Mouse (Mus musculus): ENCODE results near the gene Itpkc. TPM values are rescaled to one million over a fixed set of nuclear protein-coding genes. Genes with fewer than 3 reads are reported as not detected.
A peak's percentile ranks its signal among the peaks of the same experiment; 100 is the strongest.

Gene Itpkc
- polyA plus RNA-seq, 1 experiment: 4.1 TPM

DNA sequence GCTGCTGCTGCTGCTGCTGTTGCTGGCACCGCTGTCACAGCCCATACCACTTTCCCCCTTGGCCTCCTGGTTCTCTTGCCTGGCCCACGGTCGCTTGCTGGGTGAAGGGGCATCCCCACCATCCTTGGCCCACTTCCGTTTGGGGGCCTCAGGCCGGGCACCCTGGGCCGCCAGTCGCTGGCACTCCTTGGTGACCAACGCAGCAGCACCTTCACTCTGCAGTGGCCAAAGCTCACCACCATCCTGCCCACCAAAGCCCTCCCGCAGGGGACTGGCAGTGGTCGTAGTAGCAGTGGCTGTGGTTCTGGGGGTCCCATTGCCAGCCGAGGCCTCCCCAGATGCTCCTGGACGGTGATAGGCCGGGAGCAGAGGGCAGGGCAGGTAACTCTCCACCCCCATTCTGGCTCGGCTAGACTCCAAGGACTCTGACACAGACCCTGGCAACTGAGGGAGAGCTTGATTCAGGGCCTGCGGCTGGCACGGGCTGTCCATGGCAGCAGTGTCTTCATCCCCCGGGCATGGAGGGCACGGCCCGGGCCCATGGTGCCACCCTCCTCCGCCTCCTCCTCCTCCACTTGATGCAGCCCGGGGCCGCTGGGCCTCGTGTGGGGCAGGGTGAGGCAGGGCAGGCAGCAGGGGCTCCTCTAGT, 63.3 kb downstream of the Itpkc start:
- Histone ChIP-seq H3K4me1 (ENCODE audit: control insufficient read depth, insufficient read depth, low read length) (peaks cover 26% of the 10 kb centered on the region), H3K36me3 (ENCODE audit: control insufficient read depth, insufficient read depth, low read length) (no peaks in the 10 kb centered on the region; the same call in none of the 2 replicates), H3K4me3 (ENCODE audit: control insufficient read depth, low read depth, low read length) (peak overlapping the region; percentile 87), H3K27me3 (ENCODE audit: control insufficient read depth, insufficient read depth, low read length) (no peaks in the 10 kb centered on the region), H3K27ac (ENCODE audit: control insufficient read depth, insufficient read depth, low read depth, low read length) (peak overlapping the region; percentile 99)
- TF ChIP-seq CTCF (IDR thresholded peaks at IDR 0.05; ENCODE audit: control insufficient read depth, insufficient read depth, insufficient replicate concordance, low read depth, low read length): no peak
- peak; percentile 35 for TF ChIP-seq POLR2A (IDR thresholded peaks at IDR 0.05; ENCODE audit: control insufficient read depth, low read depth, low read length)

DNA sequence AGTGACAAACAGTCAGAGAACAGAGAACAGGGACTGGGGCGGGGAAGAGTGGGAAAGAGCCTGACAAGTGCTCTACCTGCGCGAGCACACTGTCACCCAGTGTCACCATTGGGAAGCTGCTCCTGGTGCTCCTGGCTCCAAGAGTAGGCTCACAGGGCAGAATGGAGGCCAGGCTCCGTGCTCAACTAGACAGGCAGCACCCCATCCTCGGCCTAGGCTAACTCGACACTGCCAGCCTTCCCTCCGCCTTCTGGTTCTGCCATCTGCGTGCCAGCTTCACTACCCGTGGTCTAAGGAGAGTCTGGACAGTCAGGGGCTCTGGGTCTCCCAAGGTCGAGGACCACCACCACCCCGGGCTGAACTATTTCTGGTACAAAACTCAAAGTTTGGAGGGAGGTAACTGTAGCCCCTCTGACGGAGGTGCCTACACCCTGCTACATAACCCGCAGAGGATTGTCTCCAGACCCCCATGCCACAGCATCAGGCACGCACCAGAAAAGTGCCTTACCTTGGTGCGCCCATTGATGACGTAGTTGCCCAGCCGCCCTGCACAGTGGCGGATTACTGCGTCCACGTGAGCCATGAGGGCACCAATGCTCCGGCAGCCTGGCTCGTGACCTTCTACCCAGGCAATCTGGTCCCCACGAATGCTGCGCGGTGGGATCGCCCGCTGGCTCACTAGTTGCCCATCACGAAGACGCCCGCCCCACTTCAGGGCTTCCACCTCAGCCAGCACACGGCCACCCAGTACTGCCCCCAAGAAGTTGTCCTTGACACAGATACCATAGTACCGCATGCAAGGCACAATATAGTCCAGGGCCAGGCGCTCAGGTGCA, 64.1 kb downstream of the Itpkc start:
- peak overlapping the region; percentile 87 for H3K4me3 ChIP-seq (ENCODE audit: control insufficient read depth, low read depth, low read length)
- peaks cover 2% of the 10 kb centered on the region for H3K36me3 ChIP-seq (ENCODE audit: control insufficient read depth, insufficient read depth, low read length)
- H3K27ac ChIP-seq (ENCODE audit: control insufficient read depth, insufficient read depth, low read depth, low read length): no peak overlapping the region
- H3K4me1 ChIP-seq (ENCODE audit: control insufficient read depth, insufficient read depth, low read length): peaks cover 27% of the 10 kb centered on the region
- no peaks in the 10 kb centered on the region for H3K27me3 ChIP-seq (ENCODE audit: control insufficient read depth, insufficient read depth, low read length)
- no peak for TF ChIP-seq CTCF (IDR thresholded peaks at IDR 0.05; ENCODE audit: control insufficient read depth, insufficient read depth, insufficient replicate concordance, low read depth, low read length)
- no peak for TF ChIP-seq POLR2A (IDR thresholded peaks at IDR 0.05; ENCODE audit: control insufficient read depth, low read depth, low read length)

DNA sequence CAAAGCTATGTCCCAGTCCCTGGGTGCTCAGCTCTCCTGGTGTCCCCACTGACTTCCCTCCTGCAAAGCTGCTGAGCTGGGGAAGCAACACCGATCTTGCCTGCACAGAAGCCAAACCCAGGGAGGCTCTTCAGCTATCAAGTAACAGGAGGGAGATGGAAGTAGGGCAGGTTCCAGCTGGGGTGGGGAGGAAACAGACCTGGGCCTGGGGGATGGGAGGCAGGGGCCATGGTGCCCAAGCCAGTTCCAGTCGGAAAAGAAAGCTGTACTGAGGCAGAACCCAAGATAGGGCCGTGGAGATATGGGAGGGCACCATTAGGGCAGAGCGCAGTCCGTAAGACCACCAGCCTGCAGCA, 65.0 kb downstream of the Itpkc start:
- TF ChIP-seq CTCF (IDR thresholded peaks at IDR 0.05; ENCODE audit: control insufficient read depth, insufficient read depth, insufficient replicate concordance, low read depth, low read length): no peak
- H3K36me3 ChIP-seq (ENCODE audit: control insufficient read depth, insufficient read depth, low read length): peaks cover 2% of the 10 kb centered on the region
- H3K4me3 ChIP-seq (ENCODE audit: control insufficient read depth, low read depth, low read length): no peak overlapping the region; the same call in 1 of the 2 replicates
- no peaks in the 10 kb centered on the region for H3K27me3 ChIP-seq (ENCODE audit: control insufficient read depth, insufficient read depth, low read length)
- H3K27ac ChIP-seq (ENCODE audit: control insufficient read depth, insufficient read depth, low read depth, low read length): no peak overlapping the region
- H3K4me1 ChIP-seq (ENCODE audit: control insufficient read depth, insufficient read depth, low read length): peaks cover 26% of the 10 kb centered on the region

DNA sequence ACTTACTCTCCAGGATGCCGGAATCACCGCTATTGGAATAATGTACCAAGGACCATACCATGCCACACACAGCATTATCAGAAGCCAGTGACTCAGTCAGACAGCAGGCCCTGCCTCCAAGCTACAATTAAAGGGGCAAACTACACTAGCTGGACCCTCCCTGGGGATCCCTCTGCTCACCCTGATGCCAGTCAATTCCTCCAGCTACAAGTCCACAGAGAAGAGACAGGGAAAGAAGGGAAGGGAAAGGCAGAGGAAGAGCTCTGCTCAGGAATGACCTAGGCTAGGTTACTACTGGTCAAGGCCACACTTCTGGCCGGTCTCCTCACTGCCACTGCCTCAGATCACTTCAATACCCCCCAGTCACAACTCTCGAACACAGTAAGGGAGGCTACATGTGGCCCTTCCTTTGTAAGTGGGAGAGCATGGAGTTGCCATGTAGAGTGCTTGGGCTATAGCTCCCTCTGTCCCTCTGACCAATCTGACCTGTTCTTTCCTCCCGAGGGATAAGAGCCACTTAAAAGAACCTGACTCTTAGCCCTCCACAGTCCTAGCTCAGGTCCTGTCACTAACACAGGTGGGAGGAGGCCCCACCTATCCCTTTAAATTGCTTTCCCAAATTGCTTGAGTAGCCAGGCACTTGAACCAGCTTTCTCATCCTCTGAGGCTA, 65.5 kb downstream of the Itpkc start:
- TF ChIP-seq CTCF (IDR thresholded peaks at IDR 0.05; ENCODE audit: control insufficient read depth, insufficient read depth, insufficient replicate concordance, low read depth, low read length) (no peak), POLR2A (IDR thresholded peaks at IDR 0.05; ENCODE audit: control insufficient read depth, low read depth, low read length) (no peak)
- Histone ChIP-seq H3K36me3 (ENCODE audit: control insufficient read depth, insufficient read depth, low read length) (peaks cover 2% of the 10 kb centered on the region), H3K27me3 (ENCODE audit: control insufficient read depth, insufficient read depth, low read length) (no peaks in the 10 kb centered on the region), H3K4me1 (ENCODE audit: control insufficient read depth, insufficient read depth, low read length) (peaks cover 24% of the 10 kb centered on the region), H3K27ac (ENCODE audit: control insufficient read depth, insufficient read depth, low read depth, low read length) (no peak overlapping the region), H3K4me3 (ENCODE audit: control insufficient read depth, low read depth, low read length) (no peak overlapping the region)

DNA sequence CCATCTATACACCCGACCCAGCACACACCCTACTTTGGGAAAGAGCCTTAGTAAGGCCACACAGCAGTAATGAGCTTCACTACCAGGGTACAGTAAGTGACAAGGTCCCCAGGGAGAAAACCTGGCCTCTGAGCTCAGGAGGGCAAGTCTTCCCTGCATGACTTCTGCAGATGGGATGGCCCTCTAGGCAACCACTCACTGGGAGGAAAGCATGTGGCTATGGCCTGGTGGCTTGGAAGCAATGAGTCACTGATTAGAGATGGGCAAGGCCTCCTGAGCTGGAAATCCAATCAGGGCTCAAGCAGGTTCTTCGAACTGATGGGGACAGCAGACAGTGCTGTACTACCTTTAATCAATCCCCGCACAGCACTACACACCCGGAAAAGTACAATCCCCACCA, 66.7 kb downstream of the Itpkc start:
- Histone ChIP-seq H3K27ac (ENCODE audit: control insufficient read depth, insufficient read depth, low read depth, low read length) (no peak overlapping the region), H3K4me1 (ENCODE audit: control insufficient read depth, insufficient read depth, low read length) (peaks cover 15% of the 10 kb centered on the region), H3K27me3 (ENCODE audit: control insufficient read depth, insufficient read depth, low read length) (no peaks in the 10 kb centered on the region), H3K4me3 (ENCODE audit: control insufficient read depth, low read depth, low read length) (no peak overlapping the region), H3K36me3 (ENCODE audit: control insufficient read depth, insufficient read depth, low read length) (peaks cover 2% of the 10 kb centered on the region)
- TF ChIP-seq POLR2A (IDR thresholded peaks at IDR 0.05; ENCODE audit: control insufficient read depth, low read depth, low read length) (no peak), CTCF (IDR thresholded peaks at IDR 0.05; ENCODE audit: control insufficient read depth, insufficient read depth, insufficient replicate concordance, low read depth, low read length) (no peak)

DNA sequence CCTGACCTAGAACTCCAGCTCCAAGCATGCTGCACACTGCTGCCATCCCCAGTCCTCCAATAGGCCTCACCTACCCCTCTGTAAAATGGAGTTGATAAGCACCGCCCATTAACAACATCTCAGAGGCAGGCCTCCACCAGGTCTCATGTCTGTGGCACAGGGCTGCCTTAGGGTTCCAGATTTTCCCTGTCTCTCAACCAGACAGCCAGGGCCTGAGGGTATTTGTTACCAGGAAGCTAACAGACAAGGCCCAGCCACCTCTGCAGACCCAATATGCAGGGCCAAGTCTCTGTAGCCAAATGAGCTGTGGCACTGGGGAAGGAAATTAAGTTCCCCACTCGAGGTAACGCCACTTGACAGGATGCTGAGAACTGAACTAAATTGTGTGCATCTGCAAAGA, 67.5 kb downstream of the Itpkc start:
- Histone ChIP-seq H3K27ac (ENCODE audit: control insufficient read depth, insufficient read depth, low read depth, low read length) (no peak overlapping the region), H3K4me1 (ENCODE audit: control insufficient read depth, insufficient read depth, low read length) (peaks cover 15% of the 10 kb centered on the region), H3K36me3 (ENCODE audit: control insufficient read depth, insufficient read depth, low read length) (peaks cover 2% of the 10 kb centered on the region), H3K27me3 (ENCODE audit: control insufficient read depth, insufficient read depth, low read length) (no peaks in the 10 kb centered on the region), H3K4me3 (ENCODE audit: control insufficient read depth, low read depth, low read length) (no peak overlapping the region)
- TF ChIP-seq POLR2A (IDR thresholded peaks at IDR 0.05; ENCODE audit: control insufficient read depth, low read depth, low read length) (no peak), CTCF (IDR thresholded peaks at IDR 0.05; ENCODE audit: control insufficient read depth, insufficient read depth, insufficient replicate concordance, low read depth, low read length) (no peak)

DNA sequence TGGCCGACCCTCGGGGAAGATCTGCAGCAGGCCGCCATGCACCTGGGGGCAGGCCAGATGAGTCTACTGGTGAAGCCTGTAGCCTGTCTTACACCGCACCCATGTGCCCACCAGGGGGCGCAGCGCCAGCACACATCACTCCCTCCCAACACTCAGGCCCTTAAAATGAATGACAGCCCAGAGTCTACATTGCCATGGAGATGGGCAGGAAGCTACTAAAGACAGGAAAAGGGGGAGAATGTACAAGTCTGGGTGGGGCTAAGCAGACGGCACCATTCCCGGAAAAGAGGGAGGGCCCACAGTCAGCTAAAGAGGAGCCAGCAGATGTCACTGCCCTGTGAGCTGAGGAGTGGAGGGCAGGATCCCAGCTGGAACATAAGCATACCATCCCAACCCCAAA, 68.6 kb downstream of the Itpkc start:
- Histone ChIP-seq H3K27ac (ENCODE audit: control insufficient read depth, insufficient read depth, low read depth, low read length) (no peak overlapping the region), H3K4me1 (ENCODE audit: control insufficient read depth, insufficient read depth, low read length) (peaks cover 14% of the 10 kb centered on the region), H3K36me3 (ENCODE audit: control insufficient read depth, insufficient read depth, low read length) (peaks cover 2% of the 10 kb centered on the region), H3K27me3 (ENCODE audit: control insufficient read depth, insufficient read depth, low read length) (no peaks in the 10 kb centered on the region), H3K4me3 (ENCODE audit: control insufficient read depth, low read depth, low read length) (no peak overlapping the region)
- TF ChIP-seq POLR2A (IDR thresholded peaks at IDR 0.05; ENCODE audit: control insufficient read depth, low read depth, low read length) (no peak), CTCF (IDR thresholded peaks at IDR 0.05; ENCODE audit: control insufficient read depth, insufficient read depth, insufficient replicate concordance, low read depth, low read length) (peak; percentile 79; the same call in 1 of the 2 replicates)
